8 mouse cellular contexts compared by ENCODE assay signal in genomic region chr2:167778271-167778670, GRCm38 (mm10).
DNase-seq lines count a peak whose midpoint lies in the region; ATAC-seq and TF ChIP-seq lines count a peak whose summit lies in the region.

No protein-coding gene starts in this region.

- intact Hi-C loops in heart, adult 2 months (cut with DNase I), result loop anchor here (1.0 to 5.0 kb wide), 2 partner anchors 54 to 82 kb away; no protein-coding TSS in a partner anchor
- intact Hi-C loops in heart, postnatal 25 days (cut with DNase I), result loop anchor here (5.0 kb wide), 1 partner anchor 114 kb away; no protein-coding TSS in a partner anchor

- WGBS in heart, adult 2 months, result 47% methylated on average over 4 of the region's 4 CpGs
- 61% methylated on average over 4 of the region's 4 CpGs for WGBS in heart, embryonic 15.5 days
- 30% methylated on average over 4 of the region's 4 CpGs for WGBS in liver, embryonic 16.5 days (ENCODE audit: insufficient replicate concordance)

- no peak for TF ChIP-seq POLR2A in heart, adult 2 months (IDR thresholded peaks at IDR 0.05; ENCODE audit: insufficient read depth, low read depth, low read length)

- H3K4me3 ChIP-seq in heart, adult 2 months, result peak overlapping the region; percentile 57
- peak overlapping the region; percentile 55 for H3K4me3 ChIP-seq in heart, embryonic 15.5 days
- H3K4me3 ChIP-seq in liver, embryonic 16.5 days (ENCODE audit: low read depth, low read length), result peak overlapping the region; percentile 56

- peaks cover 20% of the 10 kb centered on the region for H3K4me1 ChIP-seq in heart, adult 2 months (ENCODE audit: control insufficient read depth, insufficient read depth, low read length)
- peaks cover 57% of the 10 kb centered on the region for H3K4me1 ChIP-seq in heart, embryonic 15.5 days (replicated peaks)
- H3K4me1 ChIP-seq in liver, embryonic 16.5 days (ENCODE audit: control insufficient read depth, low read depth, low read length), result peaks cover 21% of the 10 kb centered on the region

- H3K4me2 ChIP-seq in heart, embryonic 15.5 days, result peak overlapping the region; percentile 65
- H3K4me2 ChIP-seq in liver, embryonic 16.5 days (ENCODE audit: low read depth, low read length), result peak overlapping the region; percentile 67

- H3K27me3 ChIP-seq in heart, adult 2 months (ENCODE audit: control insufficient read depth, insufficient read depth, low read length), result no peaks in the 10 kb centered on the region
- no peaks in the 10 kb centered on the region for H3K27me3 ChIP-seq in heart, embryonic 15.5 days
- H3K27me3 ChIP-seq in liver, embryonic 16.5 days (ENCODE audit: control insufficient read depth, insufficient read depth, low read depth, low read length), result no peaks in the 10 kb centered on the region

- DNase-seq in heart, adult 2 months, result peak in 1 of 2 experiments; percentile 29
- no peak for DNase-seq in heart, postnatal 25 days (ENCODE audit: low spot score)
- DNase-seq in gastrocnemius, postnatal 10 days, result no peak
- DNase-seq in gastrocnemius, adult 8-10 months (ENCODE audit: low spot score in 2 of 2), result no peak
- DNase-seq in frontal cortex, postnatal 10 days (ENCODE audit: low spot score in 2 of 2), result no peak

- H3K36me3 ChIP-seq in heart, adult 2 months (ENCODE audit: control insufficient read depth, insufficient read depth, low read length), result no peaks in the 10 kb centered on the region
- H3K36me3 ChIP-seq in heart, embryonic 15.5 days, result no peaks in the 10 kb centered on the region
- no peaks in the 10 kb centered on the region for H3K36me3 ChIP-seq in liver, embryonic 16.5 days (ENCODE audit: control insufficient read depth, insufficient read depth)

- peak overlapping the region; percentile 69 for H3K9ac ChIP-seq in heart, adult 2 months (ENCODE audit: low read depth, low read length)
- peak overlapping the region; percentile 66; the same call in 1 of the 2 replicates for H3K9ac ChIP-seq in heart, embryonic 15.5 days
- H3K9ac ChIP-seq in liver, embryonic 16.5 days (ENCODE audit: low read depth, low read length), result no peak overlapping the region

- H3K27ac ChIP-seq in heart, adult 2 months, result peak overlapping the region; percentile 94
- peak overlapping the region; percentile 80 for H3K27ac ChIP-seq in heart, embryonic 15.5 days
- H3K27ac ChIP-seq in liver, embryonic 16.5 days (ENCODE audit: low read length), result no peak overlapping the region

- H3K79me2 ChIP-seq in heart, adult 2 months (replicated peaks; ENCODE audit: control insufficient read depth, insufficient read depth, low read length), result no peaks in the 10 kb centered on the region

- ATAC-seq in CD4-positive, CD25-positive, alpha-beta regulatory T cell, adult 4 months, result peak; percentile 4
- 0 out of 2 replicates have a peak, but pooled peaks have one; percentile 0 for ATAC-seq in heart, embryonic 15.5 days (replicated peaks; ENCODE audit: insufficient number of reproducible peaks, insufficient read depth, low FRiP score, low read depth)
- no peak for ATAC-seq in liver, embryonic 16.5 days (ENCODE audit: low read depth)

- H3K9me3 ChIP-seq in heart, embryonic 15.5 days (replicated peaks), result no peaks in the 10 kb centered on the region
- H3K9me3 ChIP-seq in liver, embryonic 16.5 days (replicated peaks; ENCODE audit: control insufficient read depth, low read length), result no peaks in the 10 kb centered on the region

- TF ChIP-seq EP300 in heart, adult 2 months (IDR thresholded peaks at IDR 0.05; ENCODE audit: insufficient read depth, low read depth, low read length), result no peak

- TF ChIP-seq CTCF in heart, adult 2 months (IDR thresholded peaks at IDR 0.05), result no peak
